Mouse (Mus musculus): ENCODE data around the gene Slco3a1.

GRCm38 (mm10) chr7:74386257-74386656, 168.3 kb downstream of the Slco3a1 start:
- TF ChIP-seq CTCF (IDR thresholded peaks at IDR 0.05) (no peak), EP300 (IDR thresholded peaks at IDR 0.05) (no peak)

All from lung, postnatal 0 days (tissue).